Mouse (Mus musculus): ENCODE data around the gene Zcchc8. TPM values are rescaled to one million over a fixed set of nuclear protein-coding genes. Genes with fewer than 3 reads are reported as not detected.

Zcchc8 gene
- total RNA-seq, 2 experiments from 2014 or later, result 33.1 to 45.2 TPM

Other genes starting within 250 kb of the Zcchc8 start
- not detected for gene Lrrc43, start 231.8 kb downstream of the Zcchc8 start, total RNA-seq (2021)
- gene Il31, start 231.6 kb downstream of the Zcchc8 start, total RNA-seq (2021), result not detected
- gene B3gnt4, start 210.6 kb downstream of the Zcchc8 start, total RNA-seq (2021), result under 1 TPM; 0.35 to 0.36 TPM
- gene Diablo, start 196.9 kb downstream of the Zcchc8 start, total RNA-seq (2021), result 10 to 100 TPM; 73.5 to 83.4 TPM
- 10 to 100 TPM in 1 of 2 experiments, 1 to 10 TPM in 1; 4.3 to 11.6 TPM for gene Gm49027, start 195.6 kb downstream of the Zcchc8 start, total RNA-seq (2021)
- 10 to 100 TPM; 43.8 to 49.3 TPM for gene Vps33a, start 148.1 kb downstream of the Zcchc8 start, total RNA-seq (2021)
- gene Clip1, start 36.5 kb downstream of the Zcchc8 start, total RNA-seq (2021), result 10 to 100 TPM; 66.0 to 74.2 TPM
- 10 to 100 TPM; 65.4 to 76.6 TPM for gene Rsrc2, start 28.3 kb upstream of the Zcchc8 start, total RNA-seq (2021)
- under 1 TPM; 0.53 to 0.90 TPM for gene Kntc1, start 28.6 kb upstream of the Zcchc8 start, total RNA-seq (2021)
- gene Hcar2, start 144.4 kb upstream of the Zcchc8 start, total RNA-seq (2021), result 1 to 10 TPM; 1.9 to 7.2 TPM
- gene Hcar1, start 158.9 kb upstream of the Zcchc8 start, total RNA-seq (2021), result 10 to 100 TPM in 1 of 2 experiments, 1 to 10 TPM in 1; 5.1 to 18.0 TPM
- 10 to 100 TPM; 54.7 to 74.1 TPM for gene Denr, start 186.1 kb upstream of the Zcchc8 start, total RNA-seq (2021)
- gene Gm43518, start 206.3 kb upstream of the Zcchc8 start, total RNA-seq (2021), result 1 to 10 TPM in 1 of 2 experiments, under 1 TPM in 1; 0.74 to 1.5 TPM
- gene Ccdc62, start 209.6 kb upstream of the Zcchc8 start, total RNA-seq (2021), result 1 to 10 TPM; 4.3 to 4.5 TPM

Measured in adrenal gland, adult 18-20 months (tissue).